Mouse (Mus musculus): ENCODE results near the gene Clpx. TPM values are rescaled to one million over a fixed set of nuclear protein-coding genes. Genes with fewer than 3 reads are reported as not detected.

The Clpx gene
- 45.4 and 50.4 TPM in 2 replicates for polyA plus RNA-seq (2012; rRNA removed)

GRCm38 (mm10) chr9:65293973-65294715, at the start of gene Clpx:
Clpx (plus strand) TSS chr9:65294260.
- H3K27ac ChIP-seq (ENCODE audit: control insufficient read depth, insufficient read depth, low read depth, low read length) = peak within 1 kb of the TSS; percentile 99
- no peaks in the 10 kb centered on the region for H3K4me1 ChIP-seq (ENCODE audit: control insufficient read depth, insufficient read depth, low read length)
- peak within 1 kb of the TSS; percentile 100 for H3K4me3 ChIP-seq (ENCODE audit: control insufficient read depth, low read depth, low read length)
- H3K27me3 ChIP-seq (ENCODE audit: control insufficient read depth, insufficient read depth, low read length) = no peaks in the 10 kb centered on the region
- TF ChIP-seq CTCF (IDR thresholded peaks at IDR 0.05; ENCODE audit: control insufficient read depth, insufficient read depth, insufficient replicate concordance, low read depth, low read length) (0 out of 2 replicates have a peak, but pooled peaks have one; percentile 10), POLR2A (IDR thresholded peaks at IDR 0.05; ENCODE audit: control insufficient read depth, low read depth, low read length) (peak; percentile 86)
- H3K36me3 ChIP-seq (ENCODE audit: control insufficient read depth, insufficient read depth, low read length) = no peaks in the 10 kb centered on the region

DNA sequence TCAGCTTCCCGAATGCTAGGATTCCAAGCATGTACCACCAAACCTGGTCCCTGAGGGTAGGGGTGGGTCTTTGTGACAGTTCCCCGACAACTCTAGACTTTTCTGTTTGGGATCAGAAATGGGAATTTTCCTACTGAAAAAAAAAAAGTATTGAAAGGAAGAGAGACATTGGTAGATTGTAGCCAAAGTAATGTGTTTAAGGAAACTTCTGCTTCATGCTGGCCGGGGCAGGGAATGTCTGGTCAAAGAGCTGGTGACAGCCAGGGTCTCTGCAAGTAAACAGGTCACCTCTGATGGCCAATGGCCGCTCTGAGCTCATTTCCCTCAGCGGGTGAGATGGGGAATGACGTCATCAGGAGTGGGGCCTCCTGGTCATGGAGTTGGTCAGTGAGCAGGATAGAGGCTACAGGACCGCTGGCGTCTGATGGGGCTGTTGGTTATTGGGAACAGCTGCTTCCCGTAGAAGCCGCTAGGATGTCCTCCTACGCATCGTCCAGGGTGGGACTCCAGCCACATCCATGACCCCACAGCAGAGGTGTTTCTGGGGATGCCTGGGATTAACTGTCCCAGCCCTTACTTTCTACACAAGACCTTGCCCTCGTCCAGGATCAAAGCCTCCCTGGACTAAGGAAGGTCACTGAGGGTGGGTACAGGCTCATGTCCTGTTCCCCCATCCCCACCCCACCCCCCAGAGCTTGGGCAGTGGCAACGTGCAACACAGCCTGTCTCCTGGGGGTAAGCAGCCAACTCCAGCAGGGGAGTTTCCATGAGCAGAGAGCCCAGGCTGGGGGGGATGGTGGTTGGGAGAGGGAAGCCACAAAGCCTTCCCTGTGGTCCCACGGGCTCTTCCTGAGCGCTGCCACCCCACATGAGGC, 46.3 kb upstream of the Clpx start:
- Histone ChIP-seq H3K4me3 (ENCODE audit: control insufficient read depth, low read depth, low read length) (no peak overlapping the region), H3K27ac (ENCODE audit: control insufficient read depth, insufficient read depth, low read depth, low read length) (no peak overlapping the region), H3K27me3 (ENCODE audit: control insufficient read depth, insufficient read depth, low read length) (no peaks in the 10 kb centered on the region), H3K4me1 (ENCODE audit: control insufficient read depth, insufficient read depth, low read length) (no peaks in the 10 kb centered on the region; the same call in 1 of the 2 replicates), H3K36me3 (ENCODE audit: control insufficient read depth, insufficient read depth, low read length) (no peaks in the 10 kb centered on the region)
- TF ChIP-seq POLR2A (IDR thresholded peaks at IDR 0.05; ENCODE audit: control insufficient read depth, low read depth, low read length) = no peak
- TF ChIP-seq CTCF (IDR thresholded peaks at IDR 0.05; ENCODE audit: control insufficient read depth, insufficient read depth, insufficient replicate concordance, low read depth, low read length) = no peak

DNA sequence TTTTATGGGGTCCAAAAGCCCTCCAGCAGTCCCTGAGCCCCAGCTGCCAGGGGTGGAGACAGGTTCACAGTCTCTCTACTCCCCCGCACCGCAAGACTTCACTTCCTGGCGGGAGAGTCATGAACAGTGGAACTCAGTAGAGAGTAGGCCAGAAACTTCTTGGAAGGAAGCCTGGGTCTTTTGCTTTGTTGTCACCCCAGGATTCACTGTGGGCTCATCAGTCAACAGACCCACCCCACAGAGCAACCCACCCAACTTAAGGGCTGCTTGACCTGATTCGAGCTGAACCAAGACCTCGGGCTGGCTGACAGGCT, 45.7 kb upstream of the Clpx start:
- no peak for TF ChIP-seq POLR2A (IDR thresholded peaks at IDR 0.05; ENCODE audit: control insufficient read depth, low read depth, low read length)
- no peak for TF ChIP-seq CTCF (IDR thresholded peaks at IDR 0.05; ENCODE audit: control insufficient read depth, insufficient read depth, insufficient replicate concordance, low read depth, low read length)
- Histone ChIP-seq H3K4me3 (ENCODE audit: control insufficient read depth, low read depth, low read length) (no peak overlapping the region), H3K36me3 (ENCODE audit: control insufficient read depth, insufficient read depth, low read length) (no peaks in the 10 kb centered on the region), H3K4me1 (ENCODE audit: control insufficient read depth, insufficient read depth, low read length) (no peaks in the 10 kb centered on the region), H3K27me3 (ENCODE audit: control insufficient read depth, insufficient read depth, low read length) (no peaks in the 10 kb centered on the region), H3K27ac (ENCODE audit: control insufficient read depth, insufficient read depth, low read depth, low read length) (no peak overlapping the region)

GRCm38 (mm10) chr9:65252026-65252425, 42.0 kb upstream of the Clpx start:
- Histone ChIP-seq H3K4me3 (ENCODE audit: control insufficient read depth, low read depth, low read length) (no peak overlapping the region), H3K36me3 (ENCODE audit: control insufficient read depth, insufficient read depth, low read length) (no peaks in the 10 kb centered on the region), H3K27ac (ENCODE audit: control insufficient read depth, insufficient read depth, low read depth, low read length) (no peak overlapping the region), H3K4me1 (ENCODE audit: control insufficient read depth, insufficient read depth, low read length) (no peaks in the 10 kb centered on the region), H3K27me3 (ENCODE audit: control insufficient read depth, insufficient read depth, low read length) (no peaks in the 10 kb centered on the region)
- no peak for TF ChIP-seq CTCF (IDR thresholded peaks at IDR 0.05; ENCODE audit: control insufficient read depth, insufficient read depth, insufficient replicate concordance, low read depth, low read length)
- no peak for TF ChIP-seq POLR2A (IDR thresholded peaks at IDR 0.05; ENCODE audit: control insufficient read depth, low read depth, low read length)

DNA sequence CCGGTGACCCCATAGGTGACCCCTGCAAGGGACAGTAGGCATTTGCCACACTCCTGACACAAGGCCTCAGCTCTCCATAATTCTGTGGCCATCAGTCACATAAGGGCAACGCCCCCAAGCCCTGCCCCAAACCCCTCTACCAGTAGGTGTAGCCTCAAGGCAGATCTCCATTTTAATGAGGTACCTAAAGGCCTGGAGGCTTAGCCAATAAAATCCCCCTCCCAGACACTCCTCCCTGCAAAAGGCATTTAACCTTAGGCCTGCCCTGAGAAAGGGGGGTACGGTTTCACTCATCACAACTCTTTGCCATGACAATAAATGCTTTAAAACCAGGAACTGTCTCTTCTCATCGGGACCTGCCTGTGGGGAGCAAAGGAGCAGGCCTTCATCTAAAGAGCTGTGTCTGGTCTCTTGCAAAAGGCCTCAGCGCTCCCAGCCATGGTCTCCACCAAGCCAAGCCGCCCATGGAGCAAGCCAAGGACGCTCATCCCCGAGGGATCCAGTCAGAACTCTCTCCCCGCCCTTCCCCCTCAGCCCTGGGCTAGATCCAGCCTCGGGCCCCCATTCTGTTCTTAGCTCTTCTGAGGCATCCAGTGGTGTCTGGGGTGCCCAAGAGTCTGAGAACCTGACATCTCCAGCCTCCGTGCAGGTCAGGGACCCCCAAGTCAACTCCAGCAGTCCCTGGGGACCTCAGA, 38.0 kb upstream of the Clpx start:
- no peak overlapping the region for H3K27ac ChIP-seq (ENCODE audit: control insufficient read depth, insufficient read depth, low read depth, low read length)
- no peak for TF ChIP-seq CTCF (IDR thresholded peaks at IDR 0.05; ENCODE audit: control insufficient read depth, insufficient read depth, insufficient replicate concordance, low read depth, low read length)
- TF ChIP-seq POLR2A (IDR thresholded peaks at IDR 0.05; ENCODE audit: control insufficient read depth, low read depth, low read length) = no peak
- H3K4me3 ChIP-seq (ENCODE audit: control insufficient read depth, low read depth, low read length) = no peak overlapping the region

GRCm38 (mm10) chr9:65257218-65257910, 36.7 kb upstream of the Clpx start:
- Histone ChIP-seq H3K27me3 (ENCODE audit: control insufficient read depth, insufficient read depth, low read length) (no peaks in the 10 kb centered on the region), H3K4me3 (ENCODE audit: control insufficient read depth, low read depth, low read length) (no peak overlapping the region), H3K27ac (ENCODE audit: control insufficient read depth, insufficient read depth, low read depth, low read length) (no peak overlapping the region), H3K36me3 (ENCODE audit: control insufficient read depth, insufficient read depth, low read length) (no peaks in the 10 kb centered on the region), H3K4me1 (ENCODE audit: control insufficient read depth, insufficient read depth, low read length) (no peaks in the 10 kb centered on the region; the same call in 1 of the 2 replicates)
- TF ChIP-seq POLR2A (IDR thresholded peaks at IDR 0.05; ENCODE audit: control insufficient read depth, low read depth, low read length) = no peak
- no peak for TF ChIP-seq CTCF (IDR thresholded peaks at IDR 0.05; ENCODE audit: control insufficient read depth, insufficient read depth, insufficient replicate concordance, low read depth, low read length)

More for the DNA sequence above, 38.0 kb upstream of the Clpx start:
- Histone ChIP-seq H3K27me3 (ENCODE audit: control insufficient read depth, insufficient read depth, low read length) (no peaks in the 10 kb centered on the region), H3K4me1 (ENCODE audit: control insufficient read depth, insufficient read depth, low read length) (no peaks in the 10 kb centered on the region), H3K36me3 (ENCODE audit: control insufficient read depth, insufficient read depth, low read length) (no peaks in the 10 kb centered on the region)

Data from testis, adult 2 months (tissue).